Mouse (Mus musculus) brain, embryonic 18.5 days (tissue): ENCODE results near the gene Pofut1.
"Not testable (repeated sequence)": the region's sequence is repeated elsewhere in the genome, so short reads cannot be mapped to it uniquely, and the experiment has no call there.

ENCODE experiments used
- DNase-seq: peaks from one replicate; pipeline ENCODE4 v3.0.0-alpha.2; 2012; ENCODE audit warnings: low read depth, low spot score

Gene Pofut1

GRCm38 (mm10) chr2:153239021-153239859, 2.1 kb upstream of the Pofut1 start:
- DNase-seq = no peak

GRCm38 (mm10) chr2:153239860-153240480, 1.4 kb upstream of the Pofut1 start:
- no peak for DNase-seq

- no peak for DNase-seq
Measured at GRCm38 (mm10) chr2:153240701-153241235, 565 bp upstream of the Pofut1 start.

- DNase-seq = no peak
Measured at GRCm38 (mm10) chr2:153242156-153242555, 823 bp downstream of the Pofut1 start.

- DNase-seq = no peak
Measured at GRCm38 (mm10) chr2:153249751-153250150, 8.4 kb downstream of the Pofut1 start.

- no peak for DNase-seq
Measured at GRCm38 (mm10) chr2:153256604-153257003, 15.3 kb downstream of the Pofut1 start.

GRCm38 (mm10) chr2:153259030-153259863, 17.9 kb downstream of the Pofut1 start:
- DNase-seq = no peak

- no peak for DNase-seq
Measured at GRCm38 (mm10) chr2:153259864-153260674, 18.7 kb downstream of the Pofut1 start.

GRCm38 (mm10) chr2:153263053-153263452, 21.7 kb downstream of the Pofut1 start:
- DNase-seq = no peak

- no peak for DNase-seq
Measured at GRCm38 (mm10) chr2:153267331-153267730, 26.0 kb downstream of the Pofut1 start.

- not testable (repeated sequence) for DNase-seq
Measured at GRCm38 (mm10) chr2:153270231-153270915, 29.0 kb downstream of the Pofut1 start.

GRCm38 (mm10) chr2:153274200-153274918, 33.0 kb downstream of the Pofut1 start:
- DNase-seq = not testable (repeated sequence)

GRCm38 (mm10) chr2:153274919-153275247, 33.5 kb downstream of the Pofut1 start:
- no peak for DNase-seq

GRCm38 (mm10) chr2:153275577-153275976, 34.2 kb downstream of the Pofut1 start:
- not testable (repeated sequence) for DNase-seq

- no peak for DNase-seq
Measured at GRCm38 (mm10) chr2:153276440-153276839, 35.1 kb downstream of the Pofut1 start.

GRCm38 (mm10) chr2:153276846-153277245, 35.5 kb downstream of the Pofut1 start:
- DNase-seq = not testable (repeated sequence)

- DNase-seq = no peak
Measured at GRCm38 (mm10) chr2:153278357-153278756, 37.0 kb downstream of the Pofut1 start.

GRCm38 (mm10) chr2:153283919-153284318, 42.6 kb downstream of the Pofut1 start:
- no peak for DNase-seq

GRCm38 (mm10) chr2:153286524-153286923, 45.2 kb downstream of the Pofut1 start:
- DNase-seq = no peak

GRCm38 (mm10) chr2:153287835-153288234, 46.5 kb downstream of the Pofut1 start:
- DNase-seq = peak; percentile 14
